Mouse (Mus musculus) small intestine, adult 2 months (tissue): ENCODE results near the gene Amigo2.

Experiments
- CTCF ChIP-seq: fragments of 200-500 bp; IDR thresholded peaks from 2 replicates; pipeline ENCODE4 v1.5.1; 2012; ENCODE audit warnings: low read depth, mild to moderate bottlenecking, control low read depth, inconsistent platforms, low read length, moderate library complexity, mixed read lengths; ENCODE audit not compliant: insufficient replicate concordance, insufficient read length; ENCODE audit errors: extremely low read depth
- POLR2A ChIP-seq: fragments of 200-500 bp; IDR thresholded peaks from 2 replicates; pipeline ENCODE4 v1.6.1; 2012; ENCODE audit warnings: low read depth, mild to moderate bottlenecking, control low read depth, inconsistent platforms, low read length, moderate library complexity

DNA sequence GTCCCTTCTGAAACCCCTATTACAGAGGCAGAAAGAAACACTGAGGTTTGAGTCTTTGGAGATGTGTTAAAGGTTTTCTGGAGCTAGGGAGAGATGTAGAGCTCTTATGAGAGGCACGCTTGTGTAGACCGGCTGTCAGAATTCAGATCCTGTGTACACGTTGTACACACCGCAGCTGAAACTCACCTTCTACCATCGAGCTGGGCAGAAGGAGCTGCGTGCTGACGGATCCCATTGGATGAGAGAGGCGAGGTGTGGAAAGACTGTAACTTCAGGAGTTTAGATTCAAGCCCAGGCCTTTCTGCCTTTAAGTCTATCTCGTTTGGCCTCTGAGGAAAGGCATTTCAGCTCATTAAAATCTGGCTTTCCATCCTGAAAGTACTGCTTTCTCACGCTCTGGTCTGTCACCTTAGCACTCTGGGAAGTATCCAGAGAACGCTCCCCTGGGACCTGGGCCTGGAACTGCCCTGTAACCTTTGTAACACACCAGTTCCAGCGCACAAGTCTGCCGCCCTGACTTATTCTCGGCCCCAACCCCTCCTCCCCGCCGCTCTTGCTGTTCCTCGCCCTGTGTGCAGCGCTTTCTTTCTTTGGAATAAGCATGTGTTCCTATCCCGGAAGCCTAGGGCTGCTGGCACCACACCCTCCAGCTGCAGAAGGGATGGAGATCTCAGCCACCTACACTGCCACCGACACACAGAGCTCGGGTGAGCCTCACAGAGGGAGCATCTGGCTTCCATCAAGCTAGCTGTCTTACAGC lies 44.4 kb upstream of the Amigo2 start:
- TF ChIP-seq CTCF (no peak), POLR2A (no peak)
